Mouse (Mus musculus): ENCODE data around the gene Bcl2.

- TF ChIP-seq MYB (IDR thresholded peaks at IDR 0.05; ENCODE audit: low read depth, low read length): no peak
- TF ChIP-seq POLR2A (IDR thresholded peaks at IDR 0.05; ENCODE audit: control insufficient read depth in 1 of 2, insufficient read depth in 1 of 2, low read depth in 1 of 2, low read length in 2 of 2, poor library complexity in 1 of 2): no peak
- TF ChIP-seq MAX (IDR thresholded peaks at IDR 0.05; ENCODE audit: low read length): no peak
- no peak for TF ChIP-seq MAZ (IDR thresholded peaks at IDR 0.05; ENCODE audit: low read depth, low read length)
- TF ChIP-seq CTCF (IDR thresholded peaks at IDR 0.05 in 2 of 3, conservative IDR thresholded peaks at IDR 0.05 in 1 of 3; ENCODE audit: control insufficient read depth in 1 of 3, insufficient read depth in 1 of 3, low read depth in 2 of 3, low read length in 3 of 3, poor library complexity in 1 of 3, severe bottlenecking in 1 of 3): no peak
- TF ChIP-seq TCF12 (IDR thresholded peaks at IDR 0.05; ENCODE audit: low read depth, low read length): no peak
Measured at GRCm38 (mm10) chr1:106760750-106761149, 46.7 kb upstream of the Bcl2 start.
